Mouse (Mus musculus): ENCODE data around the gene Plek2.

DNA sequence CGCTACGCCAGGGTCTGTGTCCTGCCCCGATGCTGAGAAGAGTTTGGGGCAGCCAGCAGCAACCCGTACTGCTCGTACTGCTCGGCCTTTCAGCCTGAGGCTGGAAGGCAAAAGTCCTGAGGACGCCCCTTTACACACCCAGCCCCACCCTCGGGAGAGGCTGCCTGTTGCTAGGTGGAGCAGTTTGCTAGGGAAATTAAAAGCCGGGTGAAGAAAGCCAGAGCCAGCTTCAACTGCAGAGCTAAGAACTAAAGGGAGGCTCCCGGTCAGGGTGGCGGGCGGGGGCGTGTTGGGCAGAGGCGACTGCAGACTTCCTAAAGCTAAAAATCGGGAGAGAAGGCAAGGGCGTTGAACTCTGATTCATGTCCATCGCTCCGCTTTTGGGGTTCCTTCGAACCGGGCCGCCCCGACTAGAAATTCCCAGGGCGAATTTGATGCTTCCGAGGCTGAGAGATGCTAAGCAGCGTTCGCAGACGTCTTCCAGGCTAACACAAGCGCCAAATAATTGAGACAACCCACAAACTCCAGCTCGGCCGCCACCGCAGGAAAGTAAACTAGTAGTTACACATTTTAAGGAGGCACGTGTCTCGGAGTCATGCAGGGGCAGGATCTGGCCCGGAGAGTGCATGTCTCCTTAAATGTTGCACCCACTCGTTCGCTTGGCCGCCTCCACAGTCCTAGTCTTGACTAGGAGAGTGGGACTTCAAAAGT, 5.1 kb upstream of the Plek2 start:
- no peak for TF ChIP-seq POLR2A (IDR thresholded peaks at IDR 0.05; ENCODE audit: insufficient read depth, low read depth, low read length)
- no peak for TF ChIP-seq CTCF (IDR thresholded peaks at IDR 0.05)
